7 mouse cellular contexts compared by ENCODE assay signal in the genomic region with DNA sequence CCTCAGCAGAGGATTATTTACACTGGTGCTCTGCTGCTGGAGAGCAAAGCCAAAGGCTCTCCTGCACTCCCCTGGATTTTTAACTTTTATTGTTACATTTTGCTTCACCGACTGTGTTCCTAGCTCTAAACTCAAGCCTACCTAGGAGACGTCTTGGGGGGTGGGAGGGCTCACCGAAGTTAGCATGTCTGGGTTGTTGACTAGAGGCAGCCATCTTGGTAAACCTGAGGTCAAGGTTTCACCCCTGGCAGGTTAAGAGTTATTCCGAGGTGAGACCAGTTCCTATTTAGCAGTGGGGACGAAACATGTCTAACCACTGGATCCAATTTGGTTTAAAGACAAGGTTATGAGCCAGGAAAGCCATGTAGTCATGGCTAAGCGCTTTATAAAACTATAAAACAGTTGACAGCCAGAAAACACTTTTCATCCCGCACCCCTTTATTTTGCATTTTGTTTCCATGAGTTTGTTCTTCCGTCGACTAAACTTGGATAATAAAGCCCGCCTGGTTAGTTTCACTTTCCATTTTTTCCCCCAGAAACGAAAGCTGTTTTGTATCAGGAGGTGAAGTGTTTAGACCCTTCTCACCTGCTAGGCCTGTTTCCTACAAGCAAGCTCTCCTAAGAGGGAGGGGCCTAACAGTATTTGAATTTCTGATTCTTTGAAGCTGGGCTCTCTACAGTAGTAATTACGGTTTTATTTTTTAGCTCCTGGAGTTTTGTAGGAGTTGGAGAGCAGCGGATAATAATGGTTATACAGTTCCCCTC. TPM values are rescaled to one million over a fixed set of nuclear protein-coding genes. Genes with fewer than 3 reads are reported as not detected.
DNase-seq lines count a peak whose midpoint lies in the region; ATAC-seq lines count a peak whose summit lies in the region.

No protein-coding gene starts in this region.

- H3K9ac ChIP-seq in embryonic facial prominence, embryonic 12.5 days = peak overlapping the region; percentile 31; the same call in 1 of the 2 replicates
- peak overlapping the region; percentile 53; the same call in 1 of the 2 replicates for H3K9ac ChIP-seq in midbrain, embryonic 11.5 days (ENCODE audit: low read length)

- 15% methylated on average over 13 of the region's 13 CpGs for WGBS in embryonic facial prominence, embryonic 12.5 days
- WGBS in midbrain, embryonic 11.5 days = 16% methylated on average over 13 of the region's 13 CpGs

- H3K27me3 ChIP-seq in embryonic facial prominence, embryonic 12.5 days = no peaks in the 10 kb centered on the region
- no peaks in the 10 kb centered on the region for H3K27me3 ChIP-seq in midbrain, embryonic 11.5 days (ENCODE audit: control insufficient read depth, insufficient read depth, low read length)

- H3K36me3 ChIP-seq in embryonic facial prominence, embryonic 12.5 days = no peaks in the 10 kb centered on the region
- no peaks in the 10 kb centered on the region for H3K36me3 ChIP-seq in midbrain, embryonic 11.5 days (ENCODE audit: control insufficient read depth, insufficient read depth, low read length)

- peak overlapping the region; percentile 72 for H3K27ac ChIP-seq in embryonic facial prominence, embryonic 12.5 days
- peak overlapping the region; percentile 12; the same call in 1 of the 2 replicates for H3K27ac ChIP-seq in midbrain, embryonic 11.5 days (ENCODE audit: low read depth, low read length)

- DNase-seq in 3134 (ENCODE audit: extremely low read depth, insufficient read length, low spot score) = peak; percentile 21
- DNase-seq in 416B (ENCODE audit: low read depth) = peak; percentile 69
- DNase-seq in midbrain, embryonic 11.5 days (ENCODE audit: low spot score, missing footprints) = peak; percentile 93
- no peak for DNase-seq in urinary bladder, postnatal 10 days (ENCODE audit: low spot score)
- no peak for DNase-seq in left cerebral cortex, adult 8-10 months (ENCODE audit: low spot score in 2 of 2)

- H3K4me3 ChIP-seq in embryonic facial prominence, embryonic 12.5 days = peak overlapping the region; percentile 49
- peak overlapping the region; percentile 93 for H3K4me3 ChIP-seq in midbrain, embryonic 11.5 days (ENCODE audit: low read depth, low read length)

- ATAC-seq in embryonic facial prominence, embryonic 12.5 days (ENCODE audit: insufficient number of reproducible peaks, insufficient read depth, low FRiP score, low TSS enrichment) = no peak
- ATAC-seq in inflammation-experienced regulatory T-cells, adult 6 months = peak; percentile 30
- no peak for ATAC-seq in midbrain, embryonic 11.5 days (ENCODE audit: low FRiP score)

- peak overlapping the region; percentile 84 for H3K4me2 ChIP-seq in embryonic facial prominence, embryonic 12.5 days (replicated peaks)
- peak overlapping the region; percentile 86 for H3K4me2 ChIP-seq in midbrain, embryonic 11.5 days

- peaks cover 24% of the 10 kb centered on the region for H3K4me1 ChIP-seq in embryonic facial prominence, embryonic 12.5 days
- H3K4me1 ChIP-seq in midbrain, embryonic 11.5 days (ENCODE audit: control insufficient read depth, insufficient read depth, low read length) = peaks cover 23% of the 10 kb centered on the region

- H3K9me3 ChIP-seq in embryonic facial prominence, embryonic 12.5 days = no peaks in the 10 kb centered on the region
- H3K9me3 ChIP-seq in midbrain, embryonic 11.5 days (ENCODE audit: control insufficient read depth, low read length) = no peaks in the 10 kb centered on the region

RNA-seq across cellular contexts. Expression of a gene that starts 1.2 kb away (rescaled TPM):
- 14.4 and 16.0 TPM in 2 replicates for polyA plus RNA-seq in embryonic facial prominence, embryonic 12.5 days (2016; fragmentation: Nextera tagmentation; extraction: Ambion mirVana)
- 10 to 100 TPM; 25.6 to 31.5 (median 27.3) TPM for polyA plus RNA-seq in inflammation-experienced regulatory T-cells, adult 6 months (2017; shearing (Covaris generic))
- polyA plus RNA-seq in midbrain, embryonic 11.5 days (2014; fragmentation: Nextera tagmentation; extraction: Ambion mirVana) = 22.3 and 23.5 TPM in 2 replicates
- 10 to 100 TPM; 49.4 to 56.3 (median 52.7) TPM for total RNA-seq in left cerebral cortex, adult 8-10 months (2022)

Comparison
In these comparisons a context has a peak if more than half of its experiments do, and no peak if none do; other contexts are left out.
1. DNase-seq: peak in 3134 (single experiment), 416B (single experiment) and midbrain, embryonic 11.5 days (single experiment); none in urinary bladder, postnatal 10 days (single experiment) and left cerebral cortex, adult 8-10 months (0 of 2).